Mouse (Mus musculus) MEL (cell line): ENCODE results near the gene Mfap2. TPM values are rescaled to one million over a fixed set of nuclear protein-coding genes. Genes with fewer than 3 reads are reported as not detected.

Experiments used
- BHLHE40 ChIP-seq: IDR thresholded peaks from 2 replicates; pipeline ENCODE4 v1.6.1; 2012; ENCODE audit warnings: low read depth, mild to moderate bottlenecking, inconsistent platforms, low read length, improper control_type of control experiment, borderline replicate concordance
- CHD2 ChIP-seq: IDR thresholded peaks from 2 replicates; pipeline ENCODE4 v1.6.1; 2011; ENCODE audit warnings: low read length, improper control_type of control experiment
- E2F4 ChIP-seq: IDR thresholded peaks from 2 replicates; pipeline ENCODE4 v1.6.1; 2011; ENCODE audit warnings: low read depth, low read length, improper control_type of control experiment, borderline replicate concordance
- ELF1 ChIP-seq: IDR thresholded peaks from 2 replicates; pipeline ENCODE4 v1.6.1; 2014; ENCODE audit warnings: low read depth, mild to moderate bottlenecking, inconsistent platforms, low read length, improper control_type of control experiment, moderate library complexity
- EP300 ChIP-seq, 2 experiments: IDR thresholded peaks; 2 replicates each; pipeline ENCODE4 v1.6.1; 2011; ENCODE audit warnings: improper control_type of control experiment in 2 of 2, low read length in 2 of 2, low read depth in 1 of 2, mild to moderate bottlenecking in 1 of 2
- ETS1 ChIP-seq: IDR thresholded peaks from 2 replicates; pipeline ENCODE4 v1.6.1; 2012; ENCODE audit warnings: low read depth, mild to moderate bottlenecking, inconsistent platforms, low read length, improper control_type of control experiment, moderate library complexity
- JUND ChIP-seq: IDR thresholded peaks from 2 replicates; pipeline ENCODE4 v1.6.1; 2011; ENCODE audit warnings: low read depth, mild to moderate bottlenecking, improper control_type of control experiment, low read length
- KAT2A ChIP-seq: conservative IDR thresholded peaks from 2 replicates; pipeline ENCODE4 v1.6.1; 2012; ENCODE audit warnings: low read depth, low read length, improper control_type of control experiment, inconsistent platforms
- MAX ChIP-seq: IDR thresholded peaks from 2 replicates; pipeline ENCODE4 v1.6.1; 2011; ENCODE audit warnings: low read length, improper control_type of control experiment
- MEF2A ChIP-seq: IDR thresholded peaks from 2 replicates; pipeline ENCODE4 v1.6.1; 2014; ENCODE audit warnings: low read depth, mild to moderate bottlenecking, inconsistent platforms, low read length, improper control_type of control experiment; ENCODE audit not compliant: poor library complexity, insufficient replicate concordance, severe bottlenecking; ENCODE audit errors: extremely low read depth
- MXI1 ChIP-seq: IDR thresholded peaks from 2 replicates; pipeline ENCODE4 v1.6.1; 2011; ENCODE audit warnings: mild to moderate bottlenecking, low read depth, low read length, improper control_type of control experiment
- NRF1 ChIP-seq: IDR thresholded peaks from 2 replicates; pipeline ENCODE4 v1.6.1; 2014; ENCODE audit warnings: low read depth, mild to moderate bottlenecking, inconsistent platforms, low read length, improper control_type of control experiment, moderate library complexity; ENCODE audit not compliant: poor library complexity, insufficient read depth, severe bottlenecking
- POLR2A ChIP-seq, 2 experiments: IDR thresholded peaks; 2 replicates each; pipeline ENCODE4 v1.6.1; 2011 to 2012; ENCODE audit warnings: low read length in 2 of 2, mild to moderate bottlenecking in 2 of 2, control low read depth in 1 of 2, improper control_type of control experiment in 1 of 2, low read depth in 1 of 2, moderate library complexity in 1 of 2; ENCODE audit not compliant: control insufficient read depth in 1 of 2, insufficient read depth in 1 of 2, poor library complexity in 1 of 2
- POLR2AphosphoS5 ChIP-seq: IDR thresholded peaks from 2 replicates; pipeline ENCODE4 v1.6.1; 2012; ENCODE audit warnings: low read depth, borderline replicate concordance, mild to moderate bottlenecking, inconsistent platforms, low read length, moderate library complexity, mixed read lengths
- TAL1 ChIP-seq: IDR thresholded peaks from 2 replicates; pipeline ENCODE4 v1.6.1; 2012; ENCODE audit warnings: mild to moderate bottlenecking, inconsistent platforms, low read length, moderate library complexity, mixed read lengths
- TBP ChIP-seq: IDR thresholded peaks from 2 replicates; pipeline ENCODE4 v1.8.0; 2011; ENCODE audit warnings: low read depth, low read length, improper control_type of control experiment
- ZKSCAN1 ChIP-seq: IDR thresholded peaks from 2 replicates; pipeline ENCODE4 v1.6.1; 2012; ENCODE audit warnings: low read depth, mild to moderate bottlenecking, inconsistent platforms, low read length, improper control_type of control experiment, moderate library complexity
- ZNF384 ChIP-seq: IDR thresholded peaks from 2 replicates; pipeline ENCODE4 v1.6.1; 2012; ENCODE audit warnings: low read depth, mild to moderate bottlenecking, inconsistent platforms, low read length, improper control_type of control experiment
- polyA plus RNA-seq, 2 experiments: library from polyadenylated mRNA; stranded (reverse) in 1 of 2; unstranded in 1 of 2; fragments of >175 nt in 1 of 2; fragments of >200 nt in 1 of 2; gene quantifications; 2 replicates each; pipeline versions ENCODE4 v1.2.1 to v1.2.4; 2012; ENCODE audit warnings: low replicate concordance in 2 of 2, low read depth in 1 of 2; ENCODE audit not compliant: insufficient read length in 2 of 2, insufficient read depth in 1 of 2, missing spikeins in 1 of 2
- total RNA-seq: library from RNA; depleted of rRNA; stranded (reverse); fragments of 300-350 nt; gene quantifications from 2 replicates; pipeline ENCODE4 v1.2.3, GENCODE M21; 2012; rRNA removed

The Mfap2 gene
- total and polyA plus RNA-seq, 3 experiments: not detected

DNA sequence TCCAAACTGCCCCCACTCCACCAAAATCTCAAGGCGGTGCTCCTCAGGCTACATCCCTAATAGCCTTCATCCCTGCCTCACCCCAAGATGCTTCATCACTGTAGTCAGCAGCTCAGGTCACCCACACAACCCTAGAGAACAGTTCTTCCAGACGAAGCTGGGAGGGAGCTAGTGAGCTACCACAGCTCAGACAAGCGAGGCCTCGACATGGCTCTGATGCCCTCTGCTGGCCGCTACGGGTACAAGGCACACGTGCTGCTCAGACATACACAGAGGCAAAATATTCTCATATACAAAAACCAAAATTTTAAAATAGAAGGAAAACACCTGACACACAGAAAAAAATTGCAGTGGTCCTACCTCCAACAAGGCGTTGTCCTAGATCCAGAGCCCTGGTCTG lies 54.9 kb downstream of the Mfap2 start (continued):
- peak; percentile 89 for TF ChIP-seq MAX
- TF ChIP-seq POLR2A (IDR thresholded peaks at IDR 0.05; ENCODE audit: control insufficient read depth in 1 of 2, insufficient read depth in 1 of 2, low read depth in 1 of 2, low read length in 2 of 2, poor library complexity in 1 of 2): peak in 1 of 2 experiments; percentile 26; a peak in 1 of 4 replicates
- no peak for TF ChIP-seq MEF2A
- TF ChIP-seq CHD2: no peak
- TF ChIP-seq E2F4: no peak
- TF ChIP-seq TBP: 0 out of 2 replicates have a peak, but pooled peaks have one; percentile 17
- no peak for TF ChIP-seq KAT2A
- peak; percentile 81 for TF ChIP-seq BHLHE40
- no peak for TF ChIP-seq ETS1
- TF ChIP-seq POLR2AphosphoS5: no peak
- no peak for TF ChIP-seq EP300 (IDR thresholded peaks at IDR 0.05; ENCODE audit: low read depth in 1 of 2, low read length in 2 of 2)
- peak; percentile 45 for TF ChIP-seq ZNF384
- TF ChIP-seq MXI1: peak; percentile 76; the same call in 1 of the 2 replicates
- TF ChIP-seq NRF1: no peak
- no peak for TF ChIP-seq ZKSCAN1
- no peak for TF ChIP-seq JUND
- no peak for TF ChIP-seq TAL1
- no peak for TF ChIP-seq ELF1

Other genes with a start within 250 kb of the Mfap2 start
- gene Padi4, start 236.2 kb upstream of the Mfap2 start, total RNA-seq: not detected in 2 replicates
- not detected for gene Padi4, start 236.2 kb upstream of the Mfap2 start, polyA plus RNA-seq
- gene Padi3, start 199.8 kb upstream of the Mfap2 start, total RNA-seq: 75.9 and 106 TPM in 2 replicates
- gene Padi3, start 199.8 kb upstream of the Mfap2 start, polyA plus RNA-seq: 10 to 100 TPM in 1 of 2 experiments, not detected in 1; 73.1 TPM
- gene Padi1, start 164.6 kb upstream of the Mfap2 start, total RNA-seq: 0.26 and 0.31 TPM in 2 replicates
- under 1 TPM in 1 of 2 experiments, not detected in 1; 0.40 TPM for gene Padi1, start 164.6 kb upstream of the Mfap2 start, polyA plus RNA-seq
- 0.07 and 0.27 TPM in 2 replicates for gene Padi2, start 104.1 kb upstream of the Mfap2 start, total RNA-seq
- gene Padi2, start 104.1 kb upstream of the Mfap2 start, polyA plus RNA-seq: under 1 TPM in 1 of 2 experiments, not detected in 1; 0.07 TPM
- gene Sdhb, start 49.2 kb upstream of the Mfap2 start, total RNA-seq: 271 and 292 TPM in 2 replicates
- 100 to 1,000 TPM; 342 to 414 TPM for gene Sdhb, start 49.2 kb upstream of the Mfap2 start, polyA plus RNA-seq
- gene Atp13a2, start 23.5 kb upstream of the Mfap2 start, total RNA-seq: 27.3 and 29.0 TPM in 2 replicates
- 10 to 100 TPM in 1 of 2 experiments, not detected in 1; 65.4 TPM for gene Atp13a2, start 23.5 kb upstream of the Mfap2 start, polyA plus RNA-seq
- gene Crocc, start 50.1 kb downstream of the Mfap2 start, total RNA-seq: 0.77 and 0.92 TPM in 2 replicates
- gene Crocc, start 50.1 kb downstream of the Mfap2 start, polyA plus RNA-seq: 1 to 10 TPM in 1 of 2 experiments, not detected in 1; 3.6 TPM
- gene Necap2, start 67.9 kb downstream of the Mfap2 start, total RNA-seq: 45.1 and 57.4 TPM in 2 replicates
- gene Necap2, start 67.9 kb downstream of the Mfap2 start, polyA plus RNA-seq: 10 to 100 TPM in 1 of 2 experiments, not detected in 1; 75.6 TPM
- gene Spata21, start 77.9 kb downstream of the Mfap2 start, total RNA-seq: not detected in 2 replicates
- gene Spata21, start 77.9 kb downstream of the Mfap2 start, polyA plus RNA-seq: not detected
- gene Szrd1, start 129.4 kb downstream of the Mfap2 start, total RNA-seq: 63.0 and 64.4 TPM in 2 replicates
- gene Szrd1, start 129.4 kb downstream of the Mfap2 start, polyA plus RNA-seq: 100 to 1,000 TPM in 1 of 2 experiments, not detected in 1; 137 TPM
- 10.1 and 11.2 TPM in 2 replicates for gene Fbxo42, start 137.5 kb downstream of the Mfap2 start, total RNA-seq
- gene Fbxo42, start 137.5 kb downstream of the Mfap2 start, polyA plus RNA-seq: 100 to 1,000 TPM in 1 of 2 experiments, 10 to 100 TPM in 1; 23.1 to 260 TPM
- 3.7 and 5.8 TPM in 2 replicates for gene Rsg1, start 203.5 kb downstream of the Mfap2 start, total RNA-seq
- 1 to 10 TPM in 1 of 2 experiments, not detected in 1; 4.8 TPM for gene Rsg1, start 203.5 kb downstream of the Mfap2 start, polyA plus RNA-seq
- gene Arhgef19, start 229.1 kb downstream of the Mfap2 start, total RNA-seq: 0.03 TPM in 1 of 2 replicates, not detected in the other
- gene Arhgef19, start 229.1 kb downstream of the Mfap2 start, polyA plus RNA-seq: under 1 TPM in 1 of 2 experiments, not detected in 1; 0.78 TPM